Mouse (Mus musculus): ENCODE measurements around the gene Colgalt1.

- TF ChIP-seq CTCF (conservative IDR thresholded peaks at IDR 0.05; ENCODE audit: low read length), result peak; percentile 64
- no peak for TF ChIP-seq POU5F1 (IDR thresholded peaks at IDR 0.05; ENCODE audit: borderline replicate concordance, low read length)
These were observed 46.8 kb upstream of the Colgalt1 start for GRCm38 (mm10) chr8:71563992-71564391.
